Mouse (Mus musculus) megakaryocyte, embryonic 14.5 days (primary cell): ENCODE data around the gene Ubap2. TPM values are rescaled to one million over a fixed set of nuclear protein-coding genes. Genes with fewer than 3 reads are reported as not detected.

Experiments used
- H3K27me3 ChIP-seq: replicated peaks from 2 replicates; pipeline ENCODE3; 2012; ENCODE audit warnings: inconsistent platforms
- H3K36me3 ChIP-seq: replicated peaks from 2 replicates; pipeline ENCODE3; 2012; ENCODE audit warnings: low read length, inconsistent platforms, mixed read lengths
- H3K4me1 ChIP-seq: 2 replicates; pipeline ENCODE4 v1.6.1; 2012; ENCODE audit warnings: inconsistent platforms
- H3K4me3 ChIP-seq: replicated peaks from 2 replicates; pipeline ENCODE3; 2012; ENCODE audit warnings: moderate library complexity, mild to moderate bottlenecking, inconsistent platforms
- H3K9me3 ChIP-seq: 2 replicates; pipeline ENCODE4 v1.6.1; 2012; ENCODE audit warnings: inconsistent platforms
- FLI1 ChIP-seq: IDR thresholded peaks from 2 replicates; pipeline ENCODE4 v1.6.1; 2012; ENCODE audit warnings: low read length, inconsistent platforms, mixed read lengths
- GATA1 ChIP-seq: IDR thresholded peaks from 3 replicates; pipeline ENCODE4 v1.6.1; 2012; ENCODE audit warnings: mixed read lengths, low read length, inconsistent platforms, borderline replicate concordance
- polyA plus RNA-seq: library from polyadenylated mRNA; stranded (reverse); fragments of >175 nt; gene quantifications from 2 replicates; pipeline ENCODE4 v1.2.3, GENCODE M21; 2012; ENCODE audit warnings: low replicate concordance; ENCODE audit not compliant: insufficient read depth

Gene Ubap2
- polyA plus RNA-seq, 1 experiment = 277 TPM

DNA sequence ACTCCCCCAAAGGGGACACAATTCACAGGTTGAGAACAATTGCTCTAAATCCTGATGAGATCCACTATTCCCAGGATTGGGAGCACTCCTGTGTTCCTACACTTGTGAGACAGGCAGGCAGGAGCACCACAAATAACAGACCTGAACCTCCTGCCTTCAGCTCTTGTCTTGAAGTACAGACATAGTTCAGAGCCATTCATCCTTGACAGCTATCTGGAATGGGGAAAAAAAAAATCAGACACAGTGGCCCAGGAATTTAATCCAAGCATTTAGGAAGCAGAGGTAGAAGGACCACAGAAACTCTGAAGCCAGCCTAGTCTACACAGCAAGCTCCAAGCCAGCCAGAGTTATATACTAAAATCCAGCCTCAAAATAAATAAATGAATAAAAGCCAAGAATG, 6.8 kb downstream of the Ubap2 start:
- TF ChIP-seq FLI1 (no peak), GATA1 (no peak)
- H3K27me3 ChIP-seq = no peaks in the 10 kb centered on the region
- no peaks in the 10 kb centered on the region for H3K9me3 ChIP-seq
- H3K36me3 ChIP-seq = peaks cover 57% of the 10 kb centered on the region
- H3K4me3 ChIP-seq = no peak overlapping the region
- H3K4me1 ChIP-seq = peaks cover 24% of the 10 kb centered on the region

- H3K36me3 ChIP-seq = peaks cover 71% of the 10 kb centered on the region
- peaks cover 10% of the 10 kb centered on the region for H3K4me1 ChIP-seq
- TF ChIP-seq GATA1 (no peak), FLI1 (no peak)
- H3K9me3 ChIP-seq = no peaks in the 10 kb centered on the region
- H3K27me3 ChIP-seq = no peaks in the 10 kb centered on the region
- no peak overlapping the region for H3K4me3 ChIP-seq
Measured at GRCm38 (mm10) chr4:41266350-41266749, 8.6 kb downstream of the Ubap2 start.

GRCm38 (mm10) chr4:41260691-41261090, 14.3 kb downstream of the Ubap2 start:
- no peak overlapping the region for H3K4me3 ChIP-seq
- no peaks in the 10 kb centered on the region for H3K27me3 ChIP-seq
- no peak for TF ChIP-seq FLI1
- TF ChIP-seq GATA1 = no peak
- peaks cover 23% of the 10 kb centered on the region for H3K4me1 ChIP-seq
- H3K9me3 ChIP-seq = no peaks in the 10 kb centered on the region
- peaks cover 43% of the 10 kb centered on the region for H3K36me3 ChIP-seq

GRCm38 (mm10) chr4:41259019-41259418, 15.9 kb downstream of the Ubap2 start:
- H3K36me3 ChIP-seq = peaks cover 37% of the 10 kb centered on the region

GRCm38 (mm10) chr4:41257752-41258151, 17.2 kb downstream of the Ubap2 start:
- peaks cover 35% of the 10 kb centered on the region for H3K4me1 ChIP-seq
- no peak for TF ChIP-seq GATA1
- no peak for TF ChIP-seq FLI1
- no peaks in the 10 kb centered on the region for H3K27me3 ChIP-seq
- H3K36me3 ChIP-seq = peaks cover 41% of the 10 kb centered on the region
- H3K9me3 ChIP-seq = no peaks in the 10 kb centered on the region
- H3K4me3 ChIP-seq = no peak overlapping the region

More at GRCm38 (mm10) chr4:41259019-41259418, 15.9 kb downstream of the Ubap2 start:
- TF ChIP-seq FLI1 = no peak
- TF ChIP-seq GATA1 = no peak
- H3K4me1 ChIP-seq = peaks cover 26% of the 10 kb centered on the region
- H3K9me3 ChIP-seq = no peaks in the 10 kb centered on the region
- no peaks in the 10 kb centered on the region for H3K27me3 ChIP-seq
- no peak overlapping the region for H3K4me3 ChIP-seq

- Histone ChIP-seq H3K4me3 (no peak overlapping the region), H3K9me3 (no peaks in the 10 kb centered on the region), H3K4me1 (peaks cover 37% of the 10 kb centered on the region), H3K27me3 (no peaks in the 10 kb centered on the region), H3K36me3 (peaks cover 44% of the 10 kb centered on the region)
- TF ChIP-seq FLI1 = no peak
- no peak for TF ChIP-seq GATA1
Measured at GRCm38 (mm10) chr4:41255564-41256210, 19.3 kb downstream of the Ubap2 start.

DNA sequence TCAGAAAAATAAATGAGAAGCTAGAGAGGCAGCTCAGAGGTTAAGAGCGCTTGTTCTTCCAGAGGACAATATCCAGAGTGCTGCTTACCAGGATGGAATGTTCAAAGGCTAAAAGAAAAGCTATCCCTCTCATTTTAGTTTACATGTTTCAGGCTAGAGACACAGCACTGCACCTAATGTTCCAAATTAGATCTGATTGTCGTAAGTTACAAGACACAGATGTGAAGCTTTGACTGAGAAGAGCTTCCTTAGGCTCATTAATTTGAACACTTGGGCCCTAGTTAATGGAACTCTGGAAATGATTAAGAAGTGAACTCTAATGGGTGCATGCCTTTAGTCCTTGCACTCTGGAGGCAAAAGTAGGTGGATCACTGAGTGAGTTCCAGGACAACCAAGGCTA, 21.2 kb downstream of the Ubap2 start:
- Histone ChIP-seq H3K27me3 (no peaks in the 10 kb centered on the region), H3K36me3 (peaks cover 55% of the 10 kb centered on the region), H3K4me3 (no peak overlapping the region), H3K4me1 (peaks cover 37% of the 10 kb centered on the region), H3K9me3 (no peaks in the 10 kb centered on the region)
- no peak for TF ChIP-seq GATA1
- no peak for TF ChIP-seq FLI1

- TF ChIP-seq FLI1 (no peak), GATA1 (no peak)
- no peak overlapping the region for H3K4me3 ChIP-seq
- H3K36me3 ChIP-seq = peaks cover 81% of the 10 kb centered on the region
- H3K4me1 ChIP-seq = peaks cover 7% of the 10 kb centered on the region
- no peaks in the 10 kb centered on the region for H3K27me3 ChIP-seq
- H3K9me3 ChIP-seq = no peaks in the 10 kb centered on the region
Measured at GRCm38 (mm10) chr4:41245408-41245807, 29.5 kb downstream of the Ubap2 start.

DNA sequence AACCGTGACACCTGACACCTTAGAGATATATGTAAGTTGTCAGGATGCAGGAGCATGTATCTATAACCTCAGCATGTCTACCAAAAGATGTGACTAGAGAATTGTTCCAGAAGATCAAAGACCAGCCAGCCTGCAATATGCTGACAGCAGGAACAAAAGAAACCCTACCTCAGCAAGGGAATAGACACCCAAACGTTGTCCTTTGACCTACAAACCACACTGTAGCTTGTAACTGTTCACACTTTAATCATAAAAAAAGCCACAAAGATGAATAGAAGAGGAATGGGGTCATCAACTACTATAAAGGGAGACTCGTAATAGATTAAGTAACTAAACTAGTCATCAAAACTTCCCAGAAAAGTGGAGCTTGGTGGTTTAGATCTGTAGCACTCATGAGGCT, 34.0 kb downstream of the Ubap2 start:
- Histone ChIP-seq H3K36me3 (peaks cover 67% of the 10 kb centered on the region), H3K4me3 (no peak overlapping the region), H3K27me3 (no peaks in the 10 kb centered on the region), H3K9me3 (no peaks in the 10 kb centered on the region), H3K4me1 (peaks cover 3% of the 10 kb centered on the region)
- TF ChIP-seq GATA1 (no peak), FLI1 (no peak)

GRCm38 (mm10) chr4:41235621-41236020, 39.3 kb downstream of the Ubap2 start:
- Histone ChIP-seq H3K27me3 (no peaks in the 10 kb centered on the region), H3K4me1 (peaks cover 9% of the 10 kb centered on the region), H3K4me3 (no peak overlapping the region), H3K36me3 (peaks cover 82% of the 10 kb centered on the region), H3K9me3 (no peaks in the 10 kb centered on the region)
- TF ChIP-seq GATA1 (no peak), FLI1 (no peak)

- TF ChIP-seq GATA1 = no peak
- no peak for TF ChIP-seq FLI1
Measured at GRCm38 (mm10) chr4:41226351-41226750, 48.6 kb downstream of the Ubap2 start.

GRCm38 (mm10) chr4:41225412-41225811, 49.5 kb downstream of the Ubap2 start:
- TF ChIP-seq FLI1 = no peak
- TF ChIP-seq GATA1 = no peak
- Histone ChIP-seq H3K27me3 (no peaks in the 10 kb centered on the region), H3K4me1 (peaks cover 3% of the 10 kb centered on the region; the same call in 1 of the 2 replicates), H3K36me3 (peaks cover 100% of the 10 kb centered on the region), H3K9me3 (no peaks in the 10 kb centered on the region), H3K4me3 (no peak overlapping the region)

More at GRCm38 (mm10) chr4:41226351-41226750, 48.6 kb downstream of the Ubap2 start:
- peaks cover 3% of the 10 kb centered on the region; the same call in 1 of the 2 replicates for H3K4me1 ChIP-seq
- no peaks in the 10 kb centered on the region for H3K9me3 ChIP-seq
- H3K27me3 ChIP-seq = no peaks in the 10 kb centered on the region
- H3K4me3 ChIP-seq = no peak overlapping the region
- peaks cover 99% of the 10 kb centered on the region for H3K36me3 ChIP-seq
